Mouse (Mus musculus) ES-E14 (cell line): ENCODE data around the gene Cmah. TPM values are rescaled to one million over a fixed set of nuclear protein-coding genes. Genes with fewer than 3 reads are reported as not detected.
A peak's percentile ranks its signal among the peaks of the same experiment; 100 is the strongest.

ENCODE experiments used
- DNase-seq: peaks from one replicate; pipeline ENCODE4 v3.0.0-alpha.2; 2013; ENCODE audit warnings: low read depth, low spot score
- H3K27ac ChIP-seq: 2 replicates; pipeline ENCODE4 v1.5.1; 2012; ENCODE audit warnings: low read depth, mild to moderate bottlenecking, low read length, moderate library complexity, mixed read lengths; ENCODE audit not compliant: poor library complexity, insufficient read depth, severe bottlenecking
- H3K36me3 ChIP-seq: 2 replicates; pipeline ENCODE4 v1.6.1; 2012; ENCODE audit warnings: mild to moderate bottlenecking, low read length, moderate library complexity, mixed read lengths; ENCODE audit not compliant: control insufficient read depth, poor library complexity, insufficient read depth, severe bottlenecking
- H3K4me1 ChIP-seq, 2 experiments: fragments of 150-350 bp in 1 of 2; sonication (generic) in 1 of 2; 2 replicates each; pipeline ENCODE4 v1.6.1; 2012; ENCODE audit warnings: low read length in 2 of 2, mild to moderate bottlenecking in 1 of 2, mixed read lengths in 1 of 2; ENCODE audit not compliant: control insufficient read depth in 2 of 2, insufficient read depth in 2 of 2, poor library complexity in 1 of 2
- H3K4me3 ChIP-seq, 2 experiments: fragments of 150-350 bp in 1 of 2; sonication (generic) in 1 of 2; 2 replicates each; pipeline ENCODE4 v1.5.1; 2012; ENCODE audit warnings: low read length in 2 of 2, low read depth in 1 of 2, mild to moderate bottlenecking in 1 of 2, mixed read lengths in 1 of 2; ENCODE audit not compliant: insufficient read depth in 1 of 2, poor library complexity in 1 of 2, severe bottlenecking in 1 of 2
- H3K9ac ChIP-seq: 2 replicates; pipeline ENCODE4 v1.6.1; 2012; ENCODE audit warnings: low read depth, mild to moderate bottlenecking, low read length, mixed read lengths; ENCODE audit not compliant: poor library complexity, insufficient read depth, severe bottlenecking
- H3K9me3 ChIP-seq: fragments of 150-350 bp; sonication (generic); 2 replicates; pipeline ENCODE4 v1.6.1; 2012; ENCODE audit warnings: low read depth, mild to moderate bottlenecking, low read length; ENCODE audit not compliant: control insufficient read depth, insufficient read depth
- CHD2 ChIP-seq: IDR thresholded peaks from 2 replicates; pipeline ENCODE4 v1.6.1; 2014; ENCODE audit warnings: mild to moderate bottlenecking, low read depth, low read length, inconsistent platforms
- HCFC1 ChIP-seq: IDR thresholded peaks from 2 replicates; pipeline ENCODE4 v1.6.1; 2012; ENCODE audit warnings: low read length, inconsistent platforms, borderline replicate concordance; ENCODE audit not compliant: insufficient read depth
- MAFK ChIP-seq: IDR thresholded peaks from 2 replicates; pipeline ENCODE4 v1.6.1; 2014; ENCODE audit warnings: mild to moderate bottlenecking, low read depth, low read length, inconsistent platforms; ENCODE audit not compliant: insufficient read depth
- ZC3H11A ChIP-seq: IDR thresholded peaks from 2 replicates; pipeline ENCODE4 v1.6.1; 2012; ENCODE audit warnings: low read depth, mild to moderate bottlenecking, inconsistent platforms, low read length, borderline replicate concordance
- ZNF384 ChIP-seq: IDR thresholded peaks from 2 replicates; pipeline ENCODE4 v1.6.1; 2012; ENCODE audit warnings: low read depth, low read length, inconsistent platforms
- in situ Hi-C, 2 experiments: fragments of 600-800 bp; cut with MboI; formaldehyde crosslinking; loops; one replicate each; pipeline ENCODE4 v1.15.1; 2025; ENCODE audit warnings: low sequenced_read_pairs in 2 of 2, inconsistent platforms in 1 of 2; ENCODE audit not compliant: unreplicated experiment in 2 of 2
- total RNA-seq: library from RNA; depleted of rRNA; stranded (reverse); fragments of 300-350 nt; gene quantifications from 2 replicates; pipeline ENCODE4 v1.2.3, GENCODE M21; 2012

Gene Cmah
- total RNA-seq, 1 experiment = 0.18 TPM

GRCm38 (mm10) chr13:24481615-24482295, 154.6 kb downstream of the Cmah start:
- no peak overlapping the region for H3K27ac ChIP-seq
- no peak for TF ChIP-seq MAFK
- TF ChIP-seq ZC3H11A = peak; percentile 85; the same call in 1 of the 2 replicates
- H3K4me3 ChIP-seq = no peak overlapping the region
- no peaks in the 10 kb centered on the region for H3K4me1 ChIP-seq
- H3K9ac ChIP-seq = no peak overlapping the region
- DNase-seq = peak; percentile 30
- no peaks in the 10 kb centered on the region for H3K36me3 ChIP-seq
- no peaks in the 10 kb centered on the region for H3K9me3 ChIP-seq
- in situ Hi-C loops = loop anchor here in 1 of 2 experiments (25.0 kb wide), 1 partner anchor 206 kb away; no protein-coding TSS in a partner anchor

DNA sequence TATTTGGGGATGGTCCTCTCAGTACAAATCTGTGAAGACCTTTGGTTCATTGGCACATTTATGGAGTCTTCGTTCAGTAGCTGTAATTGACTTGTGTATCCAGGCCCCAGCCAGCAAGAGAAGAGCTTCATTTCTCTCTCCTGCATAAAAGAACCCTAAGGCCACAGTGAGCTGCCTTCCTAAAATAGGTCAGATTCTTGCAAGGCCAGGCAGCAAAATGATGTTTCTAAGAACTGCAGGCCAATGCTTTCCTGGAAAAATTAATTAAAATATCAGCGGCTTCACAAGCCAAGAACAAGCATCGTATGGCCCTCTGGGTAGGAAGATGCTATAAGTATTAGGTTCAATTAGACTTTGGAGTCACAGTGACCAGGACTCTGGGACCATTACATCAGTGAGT, 156.5 kb downstream of the Cmah start:
- no peaks in the 10 kb centered on the region for H3K36me3 ChIP-seq
- in situ Hi-C loops = loop anchor here in 1 of 2 experiments (25.0 kb wide), 1 partner anchor 204 kb away; no protein-coding TSS in a partner anchor
- H3K4me3 ChIP-seq = no peak overlapping the region
- no peaks in the 10 kb centered on the region for H3K9me3 ChIP-seq
- TF ChIP-seq ZC3H11A = no peak
- no peak for TF ChIP-seq HCFC1
- TF ChIP-seq CHD2 = no peak
- H3K27ac ChIP-seq = no peak overlapping the region
- H3K9ac ChIP-seq = no peak overlapping the region
- no peaks in the 10 kb centered on the region for H3K4me1 ChIP-seq
- DNase-seq = no peak

- H3K4me1 ChIP-seq = no peaks in the 10 kb centered on the region
- TF ChIP-seq HCFC1 (no peak), MAFK (no peak), ZC3H11A (no peak), ZNF384 (no peak), CHD2 (no peak)
Measured at GRCm38 (mm10) chr13:24484811-24485210, 157.6 kb downstream of the Cmah start.

GRCm38 (mm10) chr13:24485964-24486363, 158.8 kb downstream of the Cmah start:
- H3K27ac ChIP-seq = no peak overlapping the region
- H3K4me1 ChIP-seq = no peaks in the 10 kb centered on the region
- no peak for DNase-seq
- H3K9me3 ChIP-seq = no peaks in the 10 kb centered on the region
- no peak overlapping the region for H3K9ac ChIP-seq
- TF ChIP-seq ZNF384 (no peak), CHD2 (no peak), MAFK (no peak), ZC3H11A (no peak), HCFC1 (no peak)
- no peaks in the 10 kb centered on the region for H3K36me3 ChIP-seq
- no peak overlapping the region for H3K4me3 ChIP-seq
- in situ Hi-C loops = loop anchor here in 1 of 2 experiments (25.0 kb wide), 1 partner anchor 201 kb away; no protein-coding TSS in a partner anchor

More at GRCm38 (mm10) chr13:24484811-24485210, 157.6 kb downstream of the Cmah start:
- H3K9ac ChIP-seq = no peak overlapping the region
- H3K36me3 ChIP-seq = no peaks in the 10 kb centered on the region
- no peaks in the 10 kb centered on the region for H3K9me3 ChIP-seq
- DNase-seq = no peak
- H3K27ac ChIP-seq = no peak overlapping the region
- in situ Hi-C loops = loop anchor here in 1 of 2 experiments (25.0 kb wide), 1 partner anchor 202 kb away; no protein-coding TSS in a partner anchor
- no peak overlapping the region for H3K4me3 ChIP-seq

DNA sequence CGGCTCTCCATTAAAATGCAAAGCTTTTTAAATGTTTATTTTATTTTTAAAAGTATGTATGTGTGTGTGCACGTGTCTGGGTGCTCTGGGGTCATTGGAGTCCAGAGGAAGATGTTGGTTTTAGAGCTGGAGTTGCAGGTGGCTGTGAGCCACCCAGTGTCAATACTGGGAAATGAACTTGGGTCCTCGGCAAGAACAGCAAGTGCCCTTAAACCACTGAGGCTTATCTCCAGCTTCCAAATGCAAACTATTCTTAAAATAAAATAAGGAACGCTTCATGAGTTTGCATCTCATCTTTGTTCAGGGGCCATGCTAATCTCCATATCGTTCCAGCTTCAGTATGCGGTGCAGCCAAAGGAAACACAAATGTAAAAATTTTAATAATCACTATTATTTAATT, 159.2 kb downstream of the Cmah start:
- H3K9ac ChIP-seq = no peak overlapping the region
- no peaks in the 10 kb centered on the region for H3K4me1 ChIP-seq
- DNase-seq = no peak
- no peaks in the 10 kb centered on the region for H3K36me3 ChIP-seq
- TF ChIP-seq CHD2 (no peak), ZC3H11A (no peak), MAFK (no peak), ZNF384 (no peak), HCFC1 (no peak)
- H3K27ac ChIP-seq = no peak overlapping the region
- no peak overlapping the region for H3K4me3 ChIP-seq
- in situ Hi-C loops = loop anchor here in 1 of 2 experiments (25.0 kb wide), 1 partner anchor 201 kb away; no protein-coding TSS in a partner anchor
- no peaks in the 10 kb centered on the region for H3K9me3 ChIP-seq
